Mouse (Mus musculus): Measurements from ENCODE around the gene Pcbp2.

Pcbp2 gene

GRCm38 (mm10) chr15:102468675-102469370 lies 1.5 kb upstream of the Pcbp2 start:
- DNase-seq: no peak

- DNase-seq: peak; percentile 83
Observed at GRCm38 (mm10) chr15:102470605-102471294, 411 bp downstream of the Pcbp2 start.

DNA sequence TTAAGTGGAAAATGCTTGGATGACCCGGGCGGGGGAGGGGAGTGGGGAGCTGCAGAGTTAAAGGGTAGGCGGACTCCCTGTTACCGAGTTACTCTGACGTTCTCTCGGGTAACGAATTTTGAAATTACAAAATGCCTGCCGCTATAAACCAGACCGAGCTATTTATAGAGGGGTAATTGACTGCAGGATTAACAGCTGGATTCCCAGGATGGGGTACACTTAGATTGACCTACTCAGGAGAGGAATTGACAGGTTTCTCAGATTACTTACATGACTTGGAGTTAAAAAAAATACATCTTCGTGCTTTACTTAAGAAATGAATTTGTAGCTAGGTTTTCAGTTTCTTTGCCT lies 931 bp downstream of the Pcbp2 start:
- DNase-seq: no peak

GRCm38 (mm10) chr15:102471727-102472126 lies 1.4 kb downstream of the Pcbp2 start:
- no peak for DNase-seq

DNA sequence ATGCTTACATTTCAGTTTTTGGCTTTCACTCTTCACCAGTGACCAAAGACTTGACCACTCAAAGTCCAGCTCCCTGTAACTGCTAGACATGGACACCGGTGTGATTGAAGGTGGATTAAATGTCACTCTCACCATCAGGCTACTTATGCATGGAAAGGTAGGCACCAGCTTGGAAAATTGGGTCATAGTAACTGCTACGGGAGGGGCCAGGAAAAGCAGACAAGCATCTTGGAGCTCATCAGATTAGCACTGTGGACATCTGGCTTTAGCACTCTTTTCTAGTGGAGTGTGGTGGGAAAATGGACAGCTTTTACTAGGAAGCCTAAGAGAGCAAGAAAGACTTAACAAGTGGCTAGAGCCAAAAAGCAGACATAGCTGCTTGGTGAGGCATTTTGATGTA lies 2.9 kb downstream of the Pcbp2 start:
- no peak for DNase-seq

- no peak for DNase-seq
Observed at GRCm38 (mm10) chr15:102474520-102474919, 4.2 kb downstream of the Pcbp2 start.

- no peak for DNase-seq
Observed at GRCm38 (mm10) chr15:102483136-102483535, 12.8 kb downstream of the Pcbp2 start.

DNA sequence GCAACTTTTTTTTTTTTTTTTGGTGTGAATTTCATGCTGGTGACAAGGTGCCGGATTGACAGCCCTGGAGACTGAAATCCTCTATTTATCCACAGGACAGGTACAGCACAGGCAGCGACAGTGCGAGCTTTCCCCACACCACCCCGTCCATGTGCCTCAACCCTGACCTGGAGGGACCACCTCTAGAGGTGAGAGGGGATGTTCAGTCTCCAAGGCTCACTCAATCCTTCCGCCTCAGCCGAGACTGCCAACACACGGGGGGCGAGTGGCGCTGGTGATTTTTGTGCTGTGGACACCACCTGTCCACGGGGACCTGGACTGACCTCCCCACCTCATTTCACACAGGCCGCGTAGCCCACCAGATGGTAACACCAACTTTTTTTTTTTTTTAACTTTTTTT lies 15.5 kb downstream of the Pcbp2 start:
- no peak for DNase-seq

DNA sequence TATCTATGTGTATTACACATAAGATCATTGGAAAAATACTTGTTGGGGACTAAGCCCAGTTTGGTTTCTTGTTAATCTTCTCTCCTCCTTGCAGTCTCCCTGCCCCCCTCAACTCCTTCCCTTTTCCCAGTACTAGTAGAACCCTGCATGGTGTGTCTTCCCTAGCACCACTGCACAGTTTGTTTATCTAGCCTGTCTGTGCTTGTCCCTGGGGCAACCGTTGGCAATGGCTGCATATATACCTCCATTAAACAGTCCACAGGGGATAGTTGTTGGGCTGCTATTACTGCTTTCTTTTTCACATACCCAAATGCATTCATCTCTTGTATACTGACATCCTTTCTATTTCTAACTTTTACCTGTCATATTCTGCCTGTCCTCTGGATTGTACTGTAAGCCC lies 17.3 kb downstream of the Pcbp2 start:
- no peak for DNase-seq

DNA sequence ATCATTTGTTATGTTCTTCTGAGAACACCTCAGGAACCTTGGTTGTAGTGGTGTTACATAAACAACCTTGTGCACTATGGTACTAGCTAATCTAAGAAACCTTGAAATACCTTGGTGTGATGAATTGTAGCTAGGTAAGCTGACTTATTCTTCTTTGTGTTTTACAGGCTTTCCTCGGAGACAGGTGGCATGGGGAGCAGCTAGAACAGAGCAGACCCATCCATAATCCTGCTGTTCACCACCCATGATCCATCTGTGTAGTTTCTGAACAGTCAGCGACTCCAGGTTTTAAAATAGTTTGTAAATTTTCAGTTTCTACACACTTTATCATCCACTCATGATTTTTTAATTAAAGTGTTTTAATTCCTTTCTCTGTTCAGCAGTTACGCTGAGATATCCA lies 28.0 kb downstream of the Pcbp2 start:
- DNase-seq: no peak

DNA sequence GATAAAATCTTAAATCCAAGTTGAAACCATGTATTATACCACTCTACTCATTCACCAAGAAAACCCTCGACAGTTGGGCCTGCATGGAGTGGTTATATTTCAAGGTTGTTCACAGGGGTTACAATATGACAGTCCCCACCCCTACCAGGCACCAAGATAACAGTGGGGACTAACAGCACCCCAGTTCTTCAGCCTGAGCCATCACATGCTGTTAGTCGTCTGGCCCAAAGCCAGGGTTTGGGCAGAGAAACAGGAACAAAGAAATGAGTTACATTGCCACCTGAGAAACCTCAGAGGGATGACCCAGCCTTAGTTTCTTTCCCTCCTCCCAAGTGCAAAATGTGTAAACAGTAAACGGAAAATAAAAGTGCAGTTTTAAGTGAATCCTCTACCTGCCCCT lies 29.0 kb downstream of the Pcbp2 start:
- DNase-seq: no peak

DNA sequence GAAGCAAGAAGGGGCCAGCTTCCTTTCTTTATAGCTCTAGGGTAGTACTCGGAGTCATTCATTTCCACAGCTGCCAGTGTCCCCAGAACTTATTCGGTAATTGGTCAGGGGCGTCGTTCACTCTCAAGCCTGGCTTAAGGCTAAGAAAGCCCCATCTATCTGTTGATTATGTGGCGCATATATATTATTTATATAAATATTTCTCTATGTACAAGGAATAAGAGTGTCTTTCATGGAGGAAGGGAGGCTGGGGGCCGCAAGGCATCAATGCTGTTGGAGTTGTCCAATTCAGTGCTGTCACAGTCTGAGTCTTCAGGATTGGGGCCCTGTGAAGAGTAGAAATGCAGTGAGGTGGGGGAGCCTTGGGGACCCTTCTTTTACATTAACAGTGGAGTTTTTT lies 29.5 kb downstream of the Pcbp2 start:
- DNase-seq: no peak

DNA sequence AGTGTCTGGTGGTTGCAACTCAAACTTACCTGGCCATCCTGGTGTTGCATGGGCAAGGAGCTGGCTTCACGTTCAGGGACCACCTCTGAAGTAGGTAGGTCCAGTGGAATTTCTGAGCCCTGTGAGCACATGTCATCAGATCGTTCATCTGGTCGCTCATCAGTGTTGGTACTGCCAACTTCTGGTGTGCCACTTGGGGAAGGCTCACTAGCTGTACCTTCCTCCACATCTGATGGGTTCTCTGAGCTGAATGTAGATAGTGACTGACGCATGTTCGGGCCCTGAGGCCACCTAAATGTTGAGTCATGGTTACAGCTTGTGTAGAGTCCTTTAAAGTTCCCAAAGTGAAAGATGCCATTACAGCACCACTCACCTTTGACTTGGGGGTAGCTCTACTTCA lies 30.1 kb downstream of the Pcbp2 start:
- DNase-seq: no peak

- DNase-seq: no peak
Observed at GRCm38 (mm10) chr15:102501084-102501814, 30.9 kb downstream of the Pcbp2 start.

DNA sequence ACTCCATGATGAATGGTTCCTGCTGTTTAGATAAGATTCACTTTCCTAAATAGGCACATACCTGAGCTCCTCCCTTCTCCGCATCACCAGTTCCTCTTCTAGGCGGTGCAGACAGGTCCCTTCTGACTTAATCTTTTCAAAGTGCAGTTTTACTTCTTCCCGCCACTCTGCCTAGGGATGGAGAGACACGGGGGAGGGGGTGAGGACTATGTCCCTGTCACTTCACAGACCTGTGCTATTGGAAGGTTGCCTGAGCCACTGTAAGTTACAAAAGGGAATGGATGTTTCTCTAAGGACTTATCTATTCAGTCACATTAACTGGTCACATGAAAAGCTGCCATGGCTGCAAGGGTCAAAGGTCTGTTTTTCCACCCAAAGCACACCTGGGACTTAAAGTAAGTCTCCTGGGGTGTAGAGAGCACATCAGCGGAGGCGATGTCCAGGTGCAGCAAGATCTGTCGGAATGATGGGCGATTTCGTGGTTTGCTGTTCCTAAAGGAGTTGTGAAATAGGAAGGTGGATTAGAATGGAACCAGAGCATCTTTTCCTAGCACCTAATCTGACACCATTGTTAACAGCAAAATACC lies 32.0 kb downstream of the Pcbp2 start:
- DNase-seq: no peak

GRCm38 (mm10) chr15:102503447-102503846 lies 33.1 kb downstream of the Pcbp2 start, which contains the start of gene Gm10337:
TSS of gene Gm10337 (plus strand) at chr15:102503722.
- no peak for DNase-seq

GRCm38 (mm10) chr15:102503924-102504782 lies 33.8 kb downstream of the Pcbp2 start:
- no peak for DNase-seq

GRCm38 (mm10) chr15:102505073-102505769 lies 34.9 kb downstream of the Pcbp2 start:
- no peak for DNase-seq

GRCm38 (mm10) chr15:102505770-102506463 lies 35.6 kb downstream of the Pcbp2 start:
- no peak for DNase-seq

DNA sequence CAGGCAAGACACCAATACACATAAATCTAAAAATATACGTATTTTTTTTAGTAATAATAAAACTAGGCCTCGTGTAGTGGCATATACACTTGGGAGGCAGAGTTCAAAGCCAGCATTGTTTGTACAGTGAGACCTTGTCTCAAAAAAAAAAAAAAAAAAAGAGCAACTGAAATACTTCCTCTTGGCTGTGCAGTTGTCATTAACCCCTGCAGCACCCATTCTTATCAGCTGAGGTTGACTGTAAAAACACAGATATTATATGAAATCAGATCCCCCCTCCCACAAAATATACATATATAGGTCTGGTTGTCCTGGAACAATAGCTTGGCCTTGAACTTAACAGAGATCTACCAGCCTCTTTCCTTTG lies 36.1 kb downstream of the Pcbp2 start:
- no peak for DNase-seq

DNA sequence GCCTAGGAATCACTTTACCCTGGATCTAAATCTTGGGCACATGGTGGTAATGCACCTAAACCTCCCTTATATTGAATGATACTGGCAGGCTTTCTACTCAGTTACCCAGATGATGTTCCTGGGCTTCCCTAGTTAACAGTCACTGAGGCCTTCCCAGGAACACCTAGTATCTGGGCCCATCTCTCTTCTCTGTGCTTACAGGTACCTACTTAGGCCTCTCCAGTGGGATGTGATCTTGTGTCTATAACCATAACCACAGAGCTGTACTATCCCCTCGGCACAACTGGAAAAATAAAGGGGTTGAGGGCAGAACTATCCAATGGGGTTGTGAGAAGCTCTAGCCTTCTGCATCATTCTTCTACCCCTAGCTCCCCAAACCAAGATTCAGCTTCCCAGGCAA lies 36.5 kb downstream of the Pcbp2 start:
- no peak for DNase-seq
